Mouse (Mus musculus): ENCODE results near the gene Bzw2.

Bzw2 gene

GRCm38 (mm10) chr12:36134111-36134510 is 23.8 kb downstream of the Bzw2 start:
- DNase-seq: no peak

DNA sequence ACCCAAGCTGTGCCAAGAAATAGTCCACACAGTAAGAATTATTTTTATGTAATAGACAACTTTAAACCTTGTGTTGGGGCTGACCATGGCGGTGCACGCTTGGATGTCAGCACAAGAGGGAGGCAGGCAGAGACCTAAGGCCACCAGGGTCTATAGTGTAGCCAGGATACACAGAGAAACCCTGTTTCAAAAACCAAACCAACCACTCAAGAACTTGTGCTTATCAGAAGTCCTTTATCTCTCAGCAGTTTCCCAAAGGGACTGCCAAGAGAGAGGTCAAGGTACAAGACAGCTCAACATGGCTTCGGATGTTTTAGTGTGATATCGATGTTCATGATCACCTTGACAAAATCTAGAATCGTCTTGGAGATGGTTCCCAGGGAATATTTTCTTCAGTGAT is 24.3 kb downstream of the Bzw2 start:
- DNase-seq: no peak

DNA sequence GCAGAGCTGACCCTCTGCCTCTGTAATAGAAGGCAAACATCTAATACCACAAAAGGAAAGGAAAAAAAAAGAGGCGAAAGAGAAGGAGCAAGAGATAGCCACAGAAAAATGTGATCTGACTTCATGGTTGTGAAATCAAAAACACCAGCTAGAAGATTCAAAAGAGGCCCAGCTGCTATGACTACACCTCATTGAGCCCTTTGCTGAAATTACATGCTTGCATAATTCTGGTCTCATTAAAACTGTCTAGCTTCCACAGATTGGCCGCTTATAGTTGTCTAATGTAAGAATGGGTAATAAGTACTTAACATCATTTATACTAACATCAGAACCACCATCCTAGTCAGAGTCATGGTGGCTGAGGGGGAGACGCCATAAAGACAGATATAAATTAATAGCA is 25.2 kb downstream of the Bzw2 start:
- DNase-seq: no peak

- no peak for DNase-seq
Measured at GRCm38 (mm10) chr12:36132254-36132653, 25.6 kb downstream of the Bzw2 start.

- DNase-seq: no peak
Measured at GRCm38 (mm10) chr12:36129826-36130225, 28.1 kb downstream of the Bzw2 start.

DNA sequence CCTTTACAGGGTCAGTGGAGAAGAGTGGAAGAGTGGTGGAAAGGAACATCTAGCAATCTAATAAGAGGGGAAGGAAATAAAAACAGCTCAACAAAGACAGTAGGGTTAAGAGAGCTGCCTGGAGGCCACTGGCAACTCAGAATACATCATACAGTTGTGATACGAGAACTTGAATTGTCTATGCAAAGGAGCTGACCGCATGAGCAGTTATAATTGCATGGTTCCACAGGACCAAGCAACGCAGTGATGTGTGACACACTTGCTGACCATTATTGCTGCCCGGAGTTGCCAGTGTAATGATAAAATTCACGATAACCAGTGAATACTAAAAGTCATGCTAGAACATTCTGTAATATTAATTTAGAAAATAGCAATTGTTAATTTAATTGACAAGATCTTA is 31.8 kb downstream of the Bzw2 start:
- DNase-seq: no peak

DNA sequence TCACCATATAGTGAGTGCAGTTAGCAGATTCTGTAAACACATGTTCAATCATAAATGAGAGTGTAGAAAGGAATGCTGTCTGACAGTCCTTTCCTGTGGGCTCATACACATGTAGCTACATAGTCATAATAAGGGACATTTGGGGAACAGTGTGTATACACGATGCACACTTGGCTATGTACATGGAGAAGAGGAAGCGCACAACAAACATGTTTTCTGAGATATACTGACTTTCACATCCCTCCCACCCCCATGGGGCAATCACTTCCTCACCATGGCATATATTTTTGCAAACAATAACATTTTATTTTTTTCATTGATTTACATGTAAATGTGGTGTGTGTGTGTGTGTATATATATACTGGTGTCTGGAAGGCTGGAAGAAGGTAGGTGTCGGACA is 38.6 kb downstream of the Bzw2 start:
- DNase-seq: no peak

DNA sequence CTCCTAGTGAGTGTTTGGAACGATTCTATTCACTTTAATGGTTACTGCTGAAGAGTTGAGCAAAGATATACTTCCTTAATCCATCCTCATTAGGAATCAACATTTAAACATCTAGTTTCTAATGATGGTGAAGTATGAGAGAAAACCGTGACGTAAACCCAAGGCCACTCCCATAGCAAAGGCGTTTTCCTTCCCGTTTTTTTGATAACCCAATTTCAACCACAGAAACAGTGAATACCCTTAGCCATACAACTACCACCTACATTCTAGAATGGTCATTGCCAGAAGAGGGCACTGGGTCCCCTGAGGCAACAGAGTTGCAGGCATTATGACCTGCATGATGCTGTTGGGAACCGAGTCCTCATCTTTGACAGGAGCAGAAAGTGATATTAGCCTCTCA is 40.7 kb downstream of the Bzw2 start:
- no peak for DNase-seq

GRCm38 (mm10) chr12:36112081-36112480 is 45.8 kb downstream of the Bzw2 start:
- no peak for DNase-seq

GRCm38 (mm10) chr12:36111110-36111509 is 46.8 kb downstream of the Bzw2 start:
- no peak for DNase-seq

- no peak for DNase-seq
Measured at GRCm38 (mm10) chr12:36110457-36110856, 47.4 kb downstream of the Bzw2 start.

- DNase-seq: no peak
Measured at GRCm38 (mm10) chr12:36108442-36108841, 49.4 kb downstream of the Bzw2 start.

- no peak for DNase-seq
Measured at GRCm38 (mm10) chr12:36103592-36103910, 54.3 kb downstream of the Bzw2 start.

GRCm38 (mm10) chr12:36102733-36103591 is 54.9 kb downstream of the Bzw2 start:
- no peak for DNase-seq

GRCm38 (mm10) chr12:36095371-36095880 is 62.5 kb downstream of the Bzw2 start:
- no peak for DNase-seq

GRCm38 (mm10) chr12:36093081-36093670 is 64.7 kb downstream of the Bzw2 start:
- DNase-seq: no peak

DNA sequence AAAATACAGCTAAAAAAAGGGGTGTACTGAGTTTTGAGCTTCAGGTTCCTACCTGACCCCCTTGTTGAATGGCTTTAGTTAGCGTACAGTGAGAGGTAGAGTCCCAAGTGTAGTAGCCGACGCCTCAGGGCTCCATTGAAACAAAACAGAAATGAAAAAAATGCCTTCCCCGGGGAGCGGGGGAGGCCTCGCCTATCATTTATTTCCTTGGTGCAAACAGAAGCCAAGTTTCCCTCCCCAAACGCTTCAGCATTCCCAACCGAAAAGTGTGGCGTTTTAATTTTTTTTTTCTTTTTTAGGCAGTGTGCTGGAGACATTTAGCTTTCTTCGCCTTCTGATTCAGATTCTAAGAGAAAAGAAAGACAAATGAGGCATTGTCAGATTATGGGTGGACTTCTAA is 65.9 kb downstream of the Bzw2 start:
- DNase-seq: no peak

- DNase-seq: no peak
Measured at GRCm38 (mm10) chr12:36089221-36089620, 68.7 kb downstream of the Bzw2 start.

GRCm38 (mm10) chr12:36088804-36089203 is 69.1 kb downstream of the Bzw2 start:
- DNase-seq: no peak

DNA sequence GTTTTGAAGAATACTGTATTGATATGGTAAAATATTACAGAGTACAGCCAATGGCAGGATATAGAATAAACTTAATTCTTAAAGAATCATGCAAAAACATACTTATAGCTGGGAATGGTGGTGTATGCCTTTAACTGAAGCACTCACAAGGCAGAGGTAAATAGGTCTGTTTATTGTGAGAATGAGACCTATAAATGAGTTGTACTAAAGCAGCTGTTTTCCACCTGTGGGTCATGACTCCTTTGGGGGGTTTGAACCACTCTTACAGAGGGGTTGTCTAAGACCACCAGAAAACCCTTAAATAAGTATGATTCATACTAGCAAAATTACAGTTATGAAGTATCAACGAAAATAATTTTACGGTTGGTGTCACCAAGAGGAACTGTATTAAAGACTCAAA is 72.5 kb downstream of the Bzw2 start:
- DNase-seq: no peak

DNA sequence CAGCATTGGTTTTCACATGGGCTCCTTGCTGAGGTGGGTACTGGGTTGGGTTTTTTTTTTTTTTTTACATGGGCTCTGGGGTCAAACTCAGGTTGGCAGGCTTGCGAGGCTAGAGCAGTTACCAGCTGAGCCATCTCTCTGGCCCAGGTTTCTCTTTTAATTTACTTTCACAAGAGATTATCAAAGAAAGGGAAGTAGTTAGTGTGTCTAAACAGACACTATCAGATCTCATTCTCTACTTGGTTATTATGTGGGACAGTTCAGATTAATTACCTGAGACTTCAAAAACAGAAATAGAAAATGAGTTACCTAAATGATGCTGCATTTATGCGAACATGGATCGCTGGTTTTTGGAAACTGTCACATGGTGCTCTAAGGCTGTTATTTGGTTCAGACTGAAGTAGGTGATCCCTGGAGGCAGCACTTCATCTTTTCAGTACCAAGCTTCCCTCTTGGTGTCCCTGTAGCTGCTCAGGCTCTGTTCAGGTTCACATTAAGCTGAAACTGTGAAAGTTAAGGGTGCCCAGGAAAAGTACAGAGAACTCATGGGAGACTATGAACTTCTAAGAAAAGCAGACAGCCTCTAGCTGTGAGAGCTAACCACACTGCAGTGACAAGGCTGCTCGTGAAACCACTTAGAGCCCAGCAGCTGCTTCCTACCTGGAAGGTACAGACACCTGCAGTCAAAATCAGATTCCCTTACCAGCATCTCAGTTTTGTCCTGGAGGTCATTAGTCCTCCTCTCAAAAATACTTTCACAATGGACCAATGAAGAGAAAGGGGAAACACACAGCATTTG is 79.6 kb downstream of the Bzw2 start:
- no peak for DNase-seq

DNA sequence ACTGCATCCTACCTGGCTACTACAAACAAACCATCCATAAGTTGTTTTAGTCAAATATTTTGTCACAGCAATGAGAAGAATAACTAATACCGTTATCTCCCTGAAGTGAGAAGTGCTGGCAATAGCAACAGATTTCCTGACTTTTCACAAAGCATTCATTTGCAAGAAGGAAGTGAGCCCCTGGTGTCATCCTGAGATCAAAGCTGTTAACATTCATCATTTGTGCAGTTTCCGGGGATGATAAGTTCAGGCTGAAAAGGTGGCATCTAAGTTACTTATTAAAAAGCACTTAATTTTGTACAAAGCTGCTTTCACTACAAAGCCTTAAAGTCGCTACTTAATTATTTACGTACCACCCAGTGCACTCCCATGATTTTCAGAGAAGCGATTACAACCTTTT is 85.0 kb downstream of the Bzw2 start:
- peak; percentile 6 for DNase-seq

DNA sequence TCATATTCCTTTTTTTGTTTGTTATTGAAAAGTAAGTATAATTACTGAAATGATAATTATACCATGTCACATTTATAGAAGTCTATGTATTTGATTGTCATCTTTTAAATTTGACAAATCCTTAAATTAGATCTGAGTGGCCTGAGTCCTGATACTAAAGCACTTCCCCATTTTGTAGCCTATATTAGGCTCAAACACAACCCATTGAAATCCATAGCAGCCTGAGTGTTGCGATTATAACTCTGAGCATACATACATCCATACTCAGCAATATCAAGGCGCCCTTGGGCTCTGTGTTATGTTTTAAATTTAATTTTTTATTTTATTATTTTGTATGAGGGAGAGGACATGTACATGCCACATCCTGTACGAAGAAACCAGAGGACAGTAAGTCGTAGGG is 87.6 kb downstream of the Bzw2 start:
- no peak for DNase-seq

- DNase-seq: no peak
Measured at GRCm38 (mm10) chr12:36067538-36067937, 90.3 kb downstream of the Bzw2 start.
